Comparison of ENCODE assay signal across 7 mouse cellular contexts in the genomic region with DNA sequence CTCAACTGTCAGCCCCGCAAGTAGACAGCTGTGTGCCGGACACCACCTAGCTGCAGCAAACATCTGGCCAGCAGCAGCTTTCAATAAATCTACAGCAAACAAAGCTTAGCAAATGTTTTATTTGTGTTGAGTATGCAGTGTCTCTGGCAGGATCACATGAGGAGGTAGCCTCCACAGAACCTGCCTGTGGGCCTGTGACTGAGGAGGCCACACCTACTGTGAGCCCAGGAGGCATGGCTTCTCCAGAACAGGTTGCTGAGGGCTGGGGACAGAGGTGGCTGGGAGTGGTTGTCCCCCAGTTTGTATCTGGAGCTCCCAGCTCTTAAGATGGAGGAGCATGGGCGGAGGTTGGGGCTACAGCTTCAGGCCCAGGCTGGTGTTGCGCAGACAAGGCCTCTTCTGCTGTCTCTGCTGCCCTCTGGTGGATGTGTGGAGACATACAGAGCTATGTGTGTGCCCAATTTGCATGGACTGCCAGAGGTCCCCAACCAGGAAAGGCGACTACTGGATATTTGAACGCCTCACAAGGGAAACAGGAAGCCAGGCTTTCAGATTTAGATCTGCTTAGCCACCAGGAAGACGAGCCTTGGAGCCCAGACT. TPM values are rescaled to one million over a fixed set of nuclear protein-coding genes. Genes with fewer than 3 reads are reported as not detected.
A peak's percentile ranks its signal among the peaks of the same experiment; 100 is the strongest.
DNase-seq lines count a peak whose midpoint lies in the region; ATAC-seq and TF ChIP-seq lines count a peak whose summit lies in the region.

No protein-coding gene starts in this region.

- 0 out of 2 replicates have a peak overlapping the region, but pooled peaks have one; percentile 28 for H3K27ac ChIP-seq in intestine, embryonic 16.5 days (ENCODE audit: low read length)
- H3K27ac ChIP-seq in limb, embryonic 10.5 days = 0 out of 2 replicates have a peak overlapping the region, but pooled peaks have one; percentile 50
- H3K27ac ChIP-seq in midbrain, embryonic 13.5 days = peak overlapping the region; percentile 44; the same call in 1 of the 2 replicates
- H3K27ac ChIP-seq in small intestine, adult 2 months (ENCODE audit: insufficient read depth, low read depth, low read length) = no peak overlapping the region

- peak; percentile 79 for DNase-seq in adrenal gland, adult 2 months
- peak; percentile 92 for DNase-seq in embryo, embryonic 10.5 days (ENCODE audit: low spot score)
- DNase-seq in gastrocnemius, postnatal 4 days (ENCODE audit: low spot score in 2 of 2) = peak; percentile 56 to 80
- DNase-seq in limb, embryonic 10.5 days (ENCODE audit: low spot score) = peak; percentile 87

- H3K36me3 ChIP-seq in intestine, embryonic 16.5 days (ENCODE audit: control insufficient read depth, insufficient read depth, low read length) = peaks cover 11% of the 10 kb centered on the region; the same call in 1 of the 2 replicates
- peaks cover 67% of the 10 kb centered on the region for H3K36me3 ChIP-seq in limb, embryonic 10.5 days
- peaks cover 58% of the 10 kb centered on the region for H3K36me3 ChIP-seq in midbrain, embryonic 13.5 days
- peaks cover 33% of the 10 kb centered on the region for H3K36me3 ChIP-seq in small intestine, adult 2 months (ENCODE audit: control insufficient read depth, insufficient read depth, low read length)

- H3K9me3 ChIP-seq in intestine, embryonic 16.5 days (ENCODE audit: control insufficient read depth, low read length) = no peaks in the 10 kb centered on the region
- H3K9me3 ChIP-seq in limb, embryonic 10.5 days (replicated peaks) = no peaks in the 10 kb centered on the region
- no peaks in the 10 kb centered on the region for H3K9me3 ChIP-seq in midbrain, embryonic 13.5 days

- H3K4me3 ChIP-seq in intestine, embryonic 16.5 days (ENCODE audit: low read length) = no peak overlapping the region
- H3K4me3 ChIP-seq in limb, embryonic 10.5 days = no peak overlapping the region
- no peak overlapping the region for H3K4me3 ChIP-seq in midbrain, embryonic 13.5 days (replicated peaks)
- H3K4me3 ChIP-seq in small intestine, adult 2 months (ENCODE audit: low read depth, low read length) = no peak overlapping the region

- no peak; the same call in 1 of the 2 replicates for TF ChIP-seq POLR2A in small intestine, adult 2 months (IDR thresholded peaks at IDR 0.05; ENCODE audit: low read depth, low read length)

- 34% methylated on average over 7 of the region's 7 CpGs for WGBS in intestine, embryonic 16.5 days
- 41% methylated on average over 7 of the region's 7 CpGs for WGBS in limb, embryonic 10.5 days
- WGBS in midbrain, embryonic 13.5 days = 36% methylated on average over 7 of the region's 7 CpGs
- WGBS in small intestine, adult 2 months = 33% methylated on average over 7 of the region's 7 CpGs

- peak; percentile 88 for TF ChIP-seq CTCF in small intestine, adult 2 months (IDR thresholded peaks at IDR 0.05; ENCODE audit: extremely low read depth, insufficient read length, insufficient replicate concordance, low read depth, low read length)

- H3K27me3 ChIP-seq in intestine, embryonic 16.5 days (replicated peaks; ENCODE audit: control insufficient read depth, insufficient read depth, low read length) = no peaks in the 10 kb centered on the region
- no peaks in the 10 kb centered on the region for H3K27me3 ChIP-seq in limb, embryonic 10.5 days (ENCODE audit: low read depth, poor library complexity, severe bottlenecking)
- no peaks in the 10 kb centered on the region for H3K27me3 ChIP-seq in midbrain, embryonic 13.5 days
- H3K27me3 ChIP-seq in small intestine, adult 2 months (ENCODE audit: control insufficient read depth, insufficient read depth, low read length) = no peaks in the 10 kb centered on the region

- H3K4me1 ChIP-seq in intestine, embryonic 16.5 days (ENCODE audit: control insufficient read depth, insufficient read depth, low read length) = peaks cover 9% of the 10 kb centered on the region; the same call in 1 of the 2 replicates
- H3K4me1 ChIP-seq in limb, embryonic 10.5 days = peaks cover 7% of the 10 kb centered on the region
- H3K4me1 ChIP-seq in midbrain, embryonic 13.5 days (replicated peaks) = no peaks in the 10 kb centered on the region
- H3K4me1 ChIP-seq in small intestine, adult 2 months (ENCODE audit: control insufficient read depth, insufficient read depth, insufficient read length, low read length) = no peaks in the 10 kb centered on the region

- peak; percentile 90 for ATAC-seq in intestine, embryonic 16.5 days
- peak; percentile 87 for ATAC-seq in midbrain, embryonic 13.5 days

- no peak overlapping the region for H3K4me2 ChIP-seq in intestine, embryonic 16.5 days (ENCODE audit: low read depth, low read length)
- H3K4me2 ChIP-seq in midbrain, embryonic 13.5 days (replicated peaks) = no peak overlapping the region

- peak overlapping the region; percentile 8; the same call in 1 of the 2 replicates for H3K9ac ChIP-seq in intestine, embryonic 16.5 days (ENCODE audit: low read depth, low read length)
- H3K9ac ChIP-seq in midbrain, embryonic 13.5 days (replicated peaks) = peak overlapping the region; percentile 42

RNA-seq across cellular contexts. Expression of a gene that starts 5.5 kb away (rescaled TPM):
- total RNA-seq in adrenal gland, adult 2 months (2021) = 1 to 10 TPM; 1.8 to 2.4 TPM
- 4.5 and 7.4 TPM in 2 replicates for polyA plus RNA-seq in adrenal gland, adult 2 months (2012; rRNA removed)
- 1 to 10 TPM; 1.6 to 2.7 TPM for total RNA-seq in gastrocnemius, postnatal 4 days (2021)
- polyA plus RNA-seq in intestine, embryonic 16.5 days (2015; fragmentation: Nextera tagmentation; extraction: Ambion mirVana) = 1.6 and 1.7 TPM in 2 replicates
- polyA plus RNA-seq in limb, embryonic 10.5 days (2016; fragmentation: Nextera tagmentation; extraction: Ambion mirVana) = 1.7 and 1.8 TPM in 2 replicates
- 2.6 and 3.5 TPM in 2 replicates for polyA plus RNA-seq in midbrain, embryonic 13.5 days (2015; fragmentation: Nextera tagmentation; extraction: Ambion mirVana)
- polyA plus RNA-seq in small intestine, adult 2 months (2012; rRNA removed) = 0.15 and 1.6 TPM in 2 replicates

RNA-seq across cellular contexts. Expression of a gene that starts 8.1 kb away (rescaled TPM):
- 100 to 1,000 TPM in 1 of 2 experiments, 10 to 100 TPM in 1; 90.9 to 100 TPM for total RNA-seq in adrenal gland, adult 2 months (2021)
- polyA plus RNA-seq in adrenal gland, adult 2 months (2012; rRNA removed) = 108 and 125 TPM in 2 replicates
- 10 to 100 TPM; 65.2 to 68.4 TPM for total RNA-seq in gastrocnemius, postnatal 4 days (2021)
- polyA plus RNA-seq in intestine, embryonic 16.5 days (2015; fragmentation: Nextera tagmentation; extraction: Ambion mirVana) = 180 and 186 TPM in 2 replicates
- 228 and 231 TPM in 2 replicates for polyA plus RNA-seq in limb, embryonic 10.5 days (2016; fragmentation: Nextera tagmentation; extraction: Ambion mirVana)
- polyA plus RNA-seq in midbrain, embryonic 13.5 days (2015; fragmentation: Nextera tagmentation; extraction: Ambion mirVana) = 205 and 214 TPM in 2 replicates
- 77.1 and 132 TPM in 2 replicates for polyA plus RNA-seq in small intestine, adult 2 months (2012; rRNA removed)

RNA-seq across cellular contexts. Expression of a gene that starts 8.1 kb away (rescaled TPM):
- 100 to 1,000 TPM; 171 to 194 TPM for total RNA-seq in adrenal gland, adult 2 months (2021)
- 147 and 171 TPM in 2 replicates for polyA plus RNA-seq in adrenal gland, adult 2 months (2012; rRNA removed)
- total RNA-seq in gastrocnemius, postnatal 4 days (2021) = 100 to 1,000 TPM; 167 to 176 TPM
- 255 and 274 TPM in 2 replicates for polyA plus RNA-seq in intestine, embryonic 16.5 days (2015; fragmentation: Nextera tagmentation; extraction: Ambion mirVana)
- polyA plus RNA-seq in limb, embryonic 10.5 days (2016; fragmentation: Nextera tagmentation; extraction: Ambion mirVana) = 322 and 358 TPM in 2 replicates
- polyA plus RNA-seq in midbrain, embryonic 13.5 days (2015; fragmentation: Nextera tagmentation; extraction: Ambion mirVana) = 210 and 220 TPM in 2 replicates
- 171 and 202 TPM in 2 replicates for polyA plus RNA-seq in small intestine, adult 2 months (2012; rRNA removed)

RNA-seq across cellular contexts. Expression of a gene that starts 10.4 kb away (rescaled TPM):
- total RNA-seq in adrenal gland, adult 2 months (2021) = 10 to 100 TPM; 28.2 to 32.0 TPM
- polyA plus RNA-seq in adrenal gland, adult 2 months (2012; rRNA removed) = 56.0 and 63.9 TPM in 2 replicates
- total RNA-seq in gastrocnemius, postnatal 4 days (2021) = 10 to 100 TPM; 13.2 to 13.6 TPM
- 24.3 and 31.2 TPM in 2 replicates for polyA plus RNA-seq in intestine, embryonic 16.5 days (2015; fragmentation: Nextera tagmentation; extraction: Ambion mirVana)
- polyA plus RNA-seq in limb, embryonic 10.5 days (2016; fragmentation: Nextera tagmentation; extraction: Ambion mirVana) = 30.2 and 34.7 TPM in 2 replicates
- 30.0 and 35.8 TPM in 2 replicates for polyA plus RNA-seq in midbrain, embryonic 13.5 days (2015; fragmentation: Nextera tagmentation; extraction: Ambion mirVana)
- polyA plus RNA-seq in small intestine, adult 2 months (2012; rRNA removed) = 11.9 and 17.0 TPM in 2 replicates

RNA-seq across cellular contexts. Expression of a gene that starts 15.2 kb away (rescaled TPM):
- 10 to 100 TPM; 22.1 to 33.4 TPM for total RNA-seq in adrenal gland, adult 2 months (2021)
- 23.9 and 24.3 TPM in 2 replicates for polyA plus RNA-seq in adrenal gland, adult 2 months (2012; rRNA removed)
- total RNA-seq in gastrocnemius, postnatal 4 days (2021) = 10 to 100 TPM; 44.7 to 51.2 TPM
- 42.7 and 44.6 TPM in 2 replicates for polyA plus RNA-seq in intestine, embryonic 16.5 days (2015; fragmentation: Nextera tagmentation; extraction: Ambion mirVana)
- polyA plus RNA-seq in limb, embryonic 10.5 days (2016; fragmentation: Nextera tagmentation; extraction: Ambion mirVana) = 34.9 and 42.3 TPM in 2 replicates
- 133 and 137 TPM in 2 replicates for polyA plus RNA-seq in midbrain, embryonic 13.5 days (2015; fragmentation: Nextera tagmentation; extraction: Ambion mirVana)
- 5.2 and 7.2 TPM in 2 replicates for polyA plus RNA-seq in small intestine, adult 2 months (2012; rRNA removed)
